Mouse (Mus musculus): ENCODE measurements at regions not wholly inside any gene's neighbourhood (a gene's known extent, or its start where the extent isn't known, plus 50 kb on each side); places are given as distances from the start of the nearest gene placed in this dataset.

DNA sequence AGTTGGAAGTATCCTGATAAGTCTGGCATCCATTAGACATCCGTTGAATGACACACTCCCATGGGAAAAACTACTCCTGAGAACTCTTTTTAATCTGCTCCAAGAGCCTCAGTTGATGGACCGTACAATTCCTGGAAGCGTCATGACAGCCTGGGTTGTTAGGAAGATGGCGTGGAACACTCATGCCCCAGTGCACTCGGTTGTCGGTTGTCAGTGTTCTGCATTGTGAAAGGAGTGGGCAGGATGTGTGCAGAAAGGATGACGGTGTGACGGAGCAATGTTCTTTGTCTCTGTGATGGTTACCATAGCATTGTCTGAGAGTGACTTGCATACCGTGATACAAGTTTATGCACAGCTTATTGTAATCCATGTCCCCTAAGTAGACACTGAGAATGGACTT, 164.4 kb downstream of the Slc30a10 start:
- DNase-seq (ENCODE audit: low read depth, low spot score), result no peak

DNA sequence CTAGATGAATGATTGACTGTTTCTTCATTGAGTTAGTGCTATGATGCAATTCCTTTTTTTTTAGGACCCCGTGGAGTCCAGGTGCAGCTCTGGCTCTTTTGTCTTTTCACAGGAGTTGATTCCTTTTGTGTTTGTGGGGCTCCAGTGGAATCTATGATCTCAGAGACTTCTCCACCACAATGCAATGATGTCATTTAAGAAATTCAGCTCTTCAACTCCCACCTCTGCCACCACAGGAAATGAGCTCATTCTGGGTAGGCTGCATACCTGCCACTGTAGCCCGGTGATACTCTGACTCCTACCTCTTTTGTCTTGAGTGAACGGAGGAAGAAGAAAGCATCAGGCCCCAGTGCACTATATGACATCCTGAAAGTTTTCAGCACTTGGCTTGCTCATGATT, 173.8 kb downstream of the Slc30a10 start:
- no peak for DNase-seq (ENCODE audit: low read depth, low spot score)

DNA sequence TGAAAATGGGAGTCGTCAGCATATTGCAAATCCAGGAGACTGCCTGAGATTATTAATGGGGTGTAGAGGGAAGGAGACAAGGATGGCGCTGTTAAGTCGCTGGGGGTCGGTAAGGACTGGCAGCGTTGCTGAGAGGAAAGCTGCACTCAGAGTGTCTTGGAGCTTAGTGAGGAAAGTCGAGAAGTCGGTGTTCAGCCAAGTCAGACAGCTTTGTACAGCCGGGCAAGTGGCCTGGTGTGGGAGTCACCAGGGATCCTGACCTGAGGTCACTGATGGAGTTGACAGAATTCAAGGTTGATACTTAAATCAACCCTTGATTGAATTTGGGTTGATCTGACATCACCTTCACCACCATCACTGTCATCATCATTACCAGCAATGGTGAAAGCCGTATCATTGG, 175.3 kb downstream of the Slc30a10 start:
- DNase-seq (ENCODE audit: low read depth, low spot score), result no peak

DNA sequence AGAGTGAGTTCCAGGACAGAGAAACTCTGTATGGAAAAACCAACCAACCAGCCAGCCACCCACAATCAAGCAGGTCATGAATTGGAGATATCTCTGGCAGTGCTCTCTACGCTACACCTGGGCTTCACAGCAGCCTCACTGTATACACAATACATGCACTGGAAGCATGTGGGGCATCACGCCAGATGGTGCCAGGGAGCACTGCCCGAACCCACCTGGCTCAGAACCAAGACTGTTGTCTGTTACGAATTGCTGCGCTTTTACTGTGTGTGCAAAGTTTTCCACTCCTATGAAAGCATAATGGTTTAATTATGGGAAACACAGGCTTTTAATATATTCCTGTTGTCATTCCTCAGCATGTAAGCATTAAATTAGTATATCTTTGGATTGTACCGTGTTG, 184.0 kb downstream of the Slc30a10 start:
- no peak for DNase-seq (ENCODE audit: low read depth, low spot score)

DNA sequence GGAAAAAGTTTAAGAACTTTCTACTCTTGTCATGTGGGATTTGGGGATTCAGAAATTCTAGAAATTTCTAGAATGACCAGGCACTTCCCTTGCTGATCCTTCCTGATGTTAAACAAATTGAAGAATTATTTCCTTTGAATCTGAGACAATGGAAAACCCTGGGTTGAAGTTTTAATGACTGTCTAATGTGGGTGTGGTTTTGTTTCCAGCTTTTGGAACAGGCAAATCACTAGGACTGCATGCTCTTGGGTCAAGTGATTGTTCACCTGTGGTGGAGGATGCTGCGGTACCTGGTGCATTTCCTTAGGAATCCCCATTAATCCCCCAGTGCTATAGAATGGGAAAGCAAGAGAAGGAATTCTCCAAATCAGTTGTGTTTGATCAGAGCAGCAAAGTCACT, 184.8 kb downstream of the Slc30a10 start:
- DNase-seq (ENCODE audit: low read depth, low spot score), result no peak

DNA sequence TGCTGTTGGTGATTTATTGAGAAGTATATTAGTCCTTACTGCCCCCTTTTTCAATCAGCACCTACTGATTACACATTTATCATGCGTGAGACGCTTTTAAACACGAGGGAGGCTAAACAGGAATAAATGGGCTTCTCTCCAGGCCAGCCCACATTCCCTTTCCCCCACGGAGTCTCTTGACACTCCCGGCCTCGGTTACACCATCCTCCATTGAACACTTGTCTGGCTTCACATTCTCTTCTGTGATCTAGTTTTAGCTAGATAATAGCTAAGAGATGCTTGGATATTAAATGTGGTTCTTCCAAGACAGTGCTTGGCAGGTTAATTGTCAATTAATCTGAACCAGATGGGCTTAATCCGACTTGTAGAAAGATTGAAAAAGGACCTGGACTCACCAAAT, 189.4 kb downstream of the Slc30a10 start:
- peak; percentile 18 for DNase-seq (ENCODE audit: low read depth, low spot score)

DNA sequence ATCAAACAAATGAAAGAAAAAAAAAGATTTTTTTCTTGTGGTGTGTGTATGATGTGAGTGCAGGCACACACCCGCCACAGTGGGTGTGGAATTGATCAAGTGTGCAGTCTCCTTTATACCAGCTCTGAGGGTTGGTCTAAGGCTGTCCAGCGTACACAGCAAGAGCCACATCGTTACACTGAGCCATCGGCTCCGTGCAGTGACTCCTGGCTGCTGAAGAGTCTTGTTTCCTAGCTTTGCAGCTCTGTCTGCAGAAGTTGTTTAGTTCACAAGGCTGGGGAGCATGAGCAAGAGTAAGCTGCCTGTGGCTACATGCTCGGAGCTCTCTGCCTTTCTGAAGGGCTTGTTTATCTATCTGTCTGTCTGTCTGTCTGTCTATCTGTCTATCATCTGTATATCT, 193.5 kb downstream of the Slc30a10 start:
- no peak for DNase-seq (ENCODE audit: low read depth, low spot score)

DNA sequence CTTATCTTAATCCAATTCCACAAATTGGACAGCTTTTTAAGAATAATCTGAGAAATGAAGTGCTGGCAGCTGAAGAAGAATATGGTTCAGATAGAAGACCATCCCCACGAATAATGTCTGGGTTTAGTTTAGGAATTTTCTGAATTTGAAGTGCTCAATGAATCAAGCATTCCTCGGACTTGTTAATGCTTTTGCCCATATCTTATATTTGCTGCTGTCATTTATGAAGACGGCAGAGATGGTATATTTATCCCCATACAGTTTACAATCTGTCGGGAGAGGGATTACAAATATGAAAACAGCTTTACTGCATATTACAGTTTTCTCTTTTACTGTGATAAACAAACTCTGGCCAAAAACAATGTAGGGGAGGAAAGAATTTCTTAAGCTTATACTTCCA, 194.3 kb downstream of the Slc30a10 start:
- DNase-seq (ENCODE audit: low read depth, low spot score), result no peak

DNA sequence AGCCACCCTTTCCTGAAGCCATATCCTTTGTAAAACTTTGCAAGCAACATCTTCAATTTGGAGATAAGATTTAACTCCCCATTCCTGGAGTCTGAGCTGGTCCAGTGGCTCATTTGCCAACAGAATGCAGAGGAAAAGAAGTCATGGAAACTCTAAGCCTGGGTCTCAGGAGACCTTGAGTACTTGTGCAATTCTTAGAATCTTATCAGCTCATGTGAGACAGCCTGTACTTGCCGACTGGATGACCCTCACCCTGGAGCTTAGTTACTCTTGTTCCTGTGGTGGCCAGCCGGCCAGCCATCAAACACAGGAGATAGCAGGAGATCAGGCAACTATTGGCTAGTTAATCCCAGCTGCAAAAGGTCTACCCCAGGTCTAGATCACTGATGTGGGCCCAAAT, 196.3 kb downstream of the Slc30a10 start:
- DNase-seq (ENCODE audit: low read depth, low spot score), result no peak

DNA sequence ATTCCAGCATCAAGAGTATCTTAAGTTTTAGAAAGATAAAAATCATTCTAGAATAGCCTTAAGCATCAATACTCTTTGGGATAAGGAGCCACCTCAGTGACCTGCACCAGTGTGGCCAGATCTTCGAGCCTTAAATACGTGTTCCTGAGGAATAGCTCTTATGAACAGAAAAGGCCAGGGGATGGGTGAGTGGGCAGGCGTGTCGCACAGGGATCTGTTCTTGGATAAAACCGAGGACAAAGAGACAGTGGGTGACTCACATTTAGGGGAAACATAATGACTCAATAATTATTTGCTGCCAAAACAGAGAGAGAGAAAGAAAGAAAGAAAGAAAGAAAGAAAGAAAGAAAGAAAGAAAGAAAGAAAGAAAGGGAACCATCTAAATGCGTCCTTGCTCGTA, 200.4 kb downstream of the Slc30a10 start:
- no peak for DNase-seq (ENCODE audit: low read depth, low spot score)

DNA sequence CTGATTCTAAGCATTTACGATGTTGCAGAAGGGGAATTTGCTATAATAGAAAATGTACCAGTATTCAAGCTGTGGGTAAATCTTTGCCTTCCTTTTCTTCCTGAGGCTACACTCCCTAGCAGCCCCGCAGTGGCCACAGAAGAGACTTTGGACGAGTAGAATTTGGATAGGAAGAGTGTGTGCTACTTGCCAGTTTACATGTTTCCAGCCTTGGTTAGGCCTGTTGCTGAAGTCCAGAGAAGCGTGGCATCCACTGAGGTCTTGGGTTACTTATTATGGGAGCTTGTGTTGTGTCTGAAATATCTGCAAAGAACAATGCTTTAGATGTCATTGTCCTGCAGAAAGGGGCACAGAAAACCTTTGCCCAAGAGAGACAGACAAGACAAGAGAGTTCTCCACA, 200.8 kb downstream of the Slc30a10 start:
- DNase-seq (ENCODE audit: low read depth, low spot score), result no peak

DNA sequence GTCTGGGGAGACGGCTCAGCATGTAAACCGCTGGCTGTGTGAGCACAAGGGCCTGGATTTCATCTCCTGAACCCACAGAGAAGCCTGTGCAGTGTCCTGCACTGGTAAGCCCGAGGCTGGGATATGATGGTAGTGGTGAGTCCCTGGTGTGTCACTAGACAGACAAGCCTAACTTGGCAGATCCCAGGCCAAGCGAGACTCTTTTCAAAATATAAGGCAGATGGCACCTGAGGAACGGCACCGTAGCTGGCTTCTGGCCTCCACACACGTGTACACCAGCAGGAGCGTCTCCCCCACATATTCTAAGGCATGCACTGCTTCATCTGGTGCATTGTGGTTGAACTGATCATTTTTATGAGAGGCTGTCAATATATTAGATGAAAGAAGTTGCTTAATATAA, 202.6 kb downstream of the Slc30a10 start:
- DNase-seq (ENCODE audit: low read depth, low spot score), result no peak

DNA sequence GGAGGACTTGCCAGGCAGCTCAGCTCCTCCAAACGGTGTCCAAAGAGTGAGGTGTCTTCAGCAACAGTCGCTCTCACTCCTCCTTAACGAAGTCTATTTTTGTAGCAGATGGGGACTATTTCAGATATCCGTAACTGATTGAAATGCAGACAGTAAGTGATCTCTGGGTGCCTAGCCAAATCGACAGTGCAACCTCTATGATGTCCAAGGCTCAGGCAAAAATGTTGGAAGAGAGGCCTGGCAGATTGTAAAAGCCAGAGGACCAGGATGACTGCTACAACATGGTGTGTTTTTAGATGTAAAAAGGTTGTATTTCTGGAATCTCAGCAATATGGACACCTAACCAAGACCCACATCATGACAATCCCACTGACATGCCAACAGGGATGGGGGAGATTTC, 204.8 kb downstream of the Slc30a10 start:
- no peak for DNase-seq (ENCODE audit: low read depth, low spot score)

DNA sequence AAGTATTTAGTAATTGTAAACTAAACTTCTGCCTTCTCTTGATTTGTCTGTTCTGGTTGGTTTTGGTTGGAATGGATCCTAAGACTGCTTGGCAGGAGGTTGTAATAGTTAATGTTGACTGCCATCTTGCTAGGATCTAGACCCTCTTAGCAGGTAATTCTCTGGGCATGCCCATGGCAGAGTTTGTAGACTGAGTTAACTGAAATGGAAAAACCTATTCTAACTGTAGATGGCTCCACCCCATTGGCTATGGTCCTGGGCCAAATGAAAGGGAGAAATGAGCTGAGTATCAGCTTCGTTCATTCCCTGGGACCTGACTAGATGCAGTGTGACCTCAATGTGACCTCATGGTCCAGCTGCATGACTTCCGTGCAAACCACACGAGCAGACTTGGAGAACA, 207.7 kb downstream of the Slc30a10 start:
- no peak for DNase-seq (ENCODE audit: low read depth, low spot score)

DNA sequence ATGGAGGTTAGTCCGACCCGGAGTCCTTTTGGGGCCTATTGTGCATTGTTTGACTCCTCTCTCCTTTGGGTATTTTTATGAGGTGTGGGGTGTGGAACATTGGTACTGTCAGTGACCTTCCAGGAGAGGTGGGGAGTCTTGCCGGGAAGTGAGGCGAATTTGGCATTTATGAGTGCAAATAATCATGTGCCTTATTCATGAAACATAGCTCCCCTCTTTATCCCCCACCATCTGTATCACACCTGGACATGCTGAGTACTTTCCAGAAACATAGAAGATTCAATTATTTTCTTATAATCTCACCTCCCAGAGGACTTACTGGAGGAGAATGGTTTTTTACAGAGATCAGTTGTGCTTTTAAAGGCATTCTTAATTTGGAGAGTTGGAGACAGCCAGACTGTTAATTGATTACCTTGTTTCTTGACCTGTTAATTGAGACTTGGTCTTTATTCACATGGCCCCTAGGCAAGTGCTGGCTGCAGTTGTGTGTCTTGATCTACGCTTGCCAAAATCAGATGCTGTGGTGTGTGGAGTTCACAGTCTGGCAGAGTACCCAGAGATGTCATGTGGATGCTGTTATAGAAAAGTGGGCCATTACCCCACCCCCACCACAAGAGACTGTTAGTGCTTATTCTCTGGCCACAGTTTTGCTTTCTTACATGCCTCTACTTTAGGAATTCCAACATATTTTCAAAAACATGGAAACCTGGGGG, 215.5 kb downstream of the Slc30a10 start:
- peak; percentile 41 for DNase-seq (ENCODE audit: low read depth, low spot score)

DNA sequence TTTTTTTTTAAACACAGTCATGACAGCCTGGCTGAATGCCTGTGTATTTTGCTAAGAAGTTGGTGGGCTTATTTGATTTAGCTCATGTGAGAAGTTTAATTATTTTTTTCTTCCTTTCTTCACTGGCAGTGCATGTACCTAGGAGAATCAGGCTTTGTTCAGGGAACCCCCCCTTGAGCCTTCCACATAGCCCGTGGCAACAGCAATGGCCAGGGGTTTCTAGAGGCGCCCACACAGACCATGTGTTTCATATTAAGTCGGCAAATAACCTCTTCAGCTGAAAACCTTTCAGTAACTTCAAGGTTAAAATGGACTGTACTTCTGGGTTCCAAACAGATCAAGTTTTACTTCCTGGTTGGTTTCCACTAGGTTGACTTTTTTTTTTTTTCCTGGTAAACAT, 218.3 kb downstream of the Slc30a10 start:
- peak; percentile 77 for DNase-seq (ENCODE audit: low read depth, low spot score)

DNA sequence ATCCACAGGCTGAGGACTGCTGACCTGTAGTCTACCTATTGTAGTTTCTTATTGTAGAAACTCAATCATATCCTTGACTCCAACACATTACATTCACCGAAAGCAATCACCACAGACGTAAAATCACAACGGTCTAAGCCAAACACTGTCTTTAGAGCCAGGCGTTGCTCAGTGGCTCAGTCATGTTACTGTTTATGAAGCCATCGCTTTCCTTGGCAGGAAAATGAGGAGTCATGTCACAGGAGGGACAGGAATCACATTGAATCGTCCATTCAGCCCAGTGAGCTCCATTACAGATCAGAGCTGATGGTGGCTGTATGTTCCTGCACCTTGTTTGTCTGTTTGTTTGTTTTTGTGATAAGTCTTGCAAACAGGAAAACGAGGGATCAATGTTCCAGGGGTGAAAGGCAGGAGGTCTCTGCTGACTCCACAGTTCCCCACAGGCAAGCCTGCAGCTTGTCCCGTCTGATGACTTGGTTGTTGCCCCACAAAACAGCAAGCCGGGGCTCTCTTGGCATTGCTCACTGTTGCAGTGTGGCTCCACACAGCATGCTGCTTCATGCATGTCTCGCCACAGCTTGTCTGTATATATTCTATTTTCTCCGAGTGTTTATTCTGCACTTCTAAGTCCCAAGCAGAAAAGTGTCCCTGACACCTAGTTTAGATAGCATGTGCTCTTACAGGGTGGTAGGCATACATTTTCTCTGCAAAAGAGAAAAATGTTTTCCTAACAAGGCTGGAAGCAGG, 221.2 kb downstream of the Slc30a10 start:
- no peak for DNase-seq (ENCODE audit: low read depth, low spot score)

DNA sequence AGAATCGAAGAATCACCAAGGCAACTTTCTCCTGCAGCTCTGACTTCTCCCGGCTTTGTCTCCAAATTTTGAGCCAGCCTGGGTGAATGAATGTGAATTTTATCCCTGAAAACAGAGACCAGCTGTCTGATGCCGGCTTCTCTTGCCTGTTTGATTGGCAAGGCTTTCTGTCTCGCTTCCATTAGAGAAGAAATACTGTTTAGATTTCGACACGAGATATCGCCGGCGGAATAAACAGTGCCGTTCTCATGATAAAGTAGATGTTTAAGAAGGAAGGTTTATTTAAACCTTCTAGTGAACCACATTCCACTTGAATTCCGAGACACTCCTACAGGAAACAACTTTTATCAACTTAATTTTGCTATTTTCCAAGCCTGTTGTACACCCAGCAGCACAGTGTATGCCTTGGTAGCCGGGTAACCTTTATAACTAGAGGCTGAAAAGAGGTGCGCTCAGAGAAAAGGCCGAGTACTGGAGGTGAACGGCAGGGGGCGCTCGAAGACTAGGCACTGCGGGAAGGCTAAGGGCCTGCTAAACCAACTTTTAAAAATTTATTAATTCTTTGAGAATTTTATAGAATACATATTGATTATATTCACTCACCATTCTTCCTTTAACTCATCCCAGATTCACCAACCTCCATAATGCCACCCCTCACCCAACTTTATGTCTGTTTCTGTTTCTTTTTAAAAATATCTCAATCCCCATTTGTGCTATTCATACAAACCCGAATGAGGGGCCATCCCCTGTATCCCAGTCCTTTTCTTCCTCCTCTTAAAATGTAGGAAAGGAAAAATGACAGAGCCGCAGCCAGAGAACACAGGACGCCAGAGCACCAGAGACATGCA, 227.2 kb downstream of the Slc30a10 start:
- DNase-seq (ENCODE audit: low read depth, low spot score), result peak; percentile 69

DNA sequence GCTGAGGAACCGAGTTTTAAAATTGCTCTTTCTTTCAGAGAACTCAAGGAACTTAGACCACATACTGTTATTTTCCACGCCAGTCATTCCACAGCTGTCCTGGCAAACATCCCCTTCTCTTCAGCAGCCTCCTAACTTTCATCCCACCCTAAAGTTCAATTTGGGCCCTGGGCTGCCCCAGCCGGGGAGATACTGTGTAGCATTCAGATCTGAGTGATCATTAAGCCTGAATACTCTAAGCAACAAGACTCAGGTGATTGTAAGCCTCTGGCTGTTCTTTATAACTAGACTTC, 227.8 kb downstream of the Slc30a10 start:
- no peak for DNase-seq (ENCODE audit: low read depth, low spot score)

DNA sequence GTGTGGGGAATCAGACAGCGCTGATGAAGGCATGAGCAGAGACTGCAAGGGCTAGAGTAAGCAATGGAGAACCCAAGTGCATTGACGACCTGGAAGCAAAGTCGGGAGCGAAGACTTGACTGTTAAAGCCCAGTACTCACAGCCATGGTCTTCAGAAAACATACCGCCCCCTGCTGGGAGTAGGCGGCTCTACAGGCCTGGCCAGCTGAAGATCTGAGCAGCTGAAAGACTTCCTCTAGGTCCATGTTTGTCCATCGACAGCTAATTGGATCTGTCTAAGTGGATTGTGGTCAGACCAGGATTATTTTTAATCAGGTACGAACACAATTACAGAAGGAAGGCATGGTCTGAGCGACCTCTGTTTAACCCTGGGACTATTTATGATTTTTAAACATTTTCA, 230.0 kb downstream of the Slc30a10 start:
- no peak for DNase-seq (ENCODE audit: low read depth, low spot score)

DNA sequence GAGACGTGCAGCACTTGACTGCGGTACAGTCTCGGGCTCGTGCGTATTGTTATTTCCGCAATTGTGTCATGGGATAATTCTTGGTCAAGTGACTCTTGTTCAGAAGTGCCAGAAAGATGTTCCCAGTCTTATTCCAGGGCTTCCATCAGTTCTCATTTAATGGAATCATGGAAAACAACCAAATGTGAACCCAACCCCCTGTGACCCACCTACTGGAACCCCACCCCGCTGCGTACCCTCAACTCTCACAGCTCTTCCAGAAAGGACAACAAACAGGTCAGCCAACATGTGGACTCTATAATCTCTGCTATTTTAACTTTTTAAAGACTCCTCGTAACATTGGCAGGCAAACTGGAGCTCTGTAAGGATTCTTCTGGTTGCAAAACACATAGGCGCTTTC, 233.9 kb downstream of the Slc30a10 start:
- DNase-seq (ENCODE audit: low read depth, low spot score), result no peak

DNA sequence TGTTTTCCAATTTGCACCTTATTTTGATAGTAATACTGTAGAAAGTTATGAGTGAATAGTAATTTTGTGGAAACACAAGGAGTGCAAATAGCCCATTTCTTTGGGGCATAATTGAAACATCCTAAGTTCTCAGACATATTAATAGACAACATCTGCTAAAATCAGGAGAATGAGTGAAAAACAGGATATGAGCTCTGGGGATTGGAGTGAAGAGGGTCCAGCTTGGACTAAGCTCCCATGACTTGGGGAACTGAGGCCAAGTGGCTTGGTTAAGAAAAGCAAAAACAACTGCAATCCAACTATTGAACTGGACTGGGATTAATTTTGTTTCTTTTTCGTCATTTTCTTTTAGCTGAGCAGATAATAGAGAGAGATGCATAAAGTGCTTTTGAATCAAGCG, 240.7 kb downstream of the Slc30a10 start:
- no peak for DNase-seq (ENCODE audit: low read depth, low spot score)

DNA sequence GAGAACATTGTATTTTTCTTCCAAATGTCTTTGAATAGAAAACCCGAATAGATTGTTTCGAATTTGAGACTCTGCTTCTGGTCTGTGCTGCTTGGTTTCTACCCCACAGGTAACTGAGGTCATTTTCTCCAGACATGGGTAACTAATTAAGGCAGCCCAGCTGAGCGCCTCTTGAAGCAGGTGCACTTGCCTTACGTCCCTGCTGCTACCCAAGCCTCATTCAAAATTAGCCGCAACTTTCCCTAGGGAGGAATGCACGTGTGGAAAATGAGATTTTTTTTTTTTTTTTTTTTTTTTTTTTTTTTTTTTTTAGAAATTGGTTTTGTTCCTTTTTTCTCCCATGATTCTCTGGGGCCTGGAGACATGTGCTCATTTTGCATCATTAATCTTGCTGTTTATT, 245.1 kb downstream of the Slc30a10 start:
- no peak for DNase-seq (ENCODE audit: low read depth, low spot score)

Data from forelimb bud, embryonic 11.5 days (tissue).